Mouse (Mus musculus): ENCODE data around the gene Znrd1as.
A peak's percentile ranks its signal among the peaks of the same experiment; 100 is the strongest.

The Znrd1as gene

DNA sequence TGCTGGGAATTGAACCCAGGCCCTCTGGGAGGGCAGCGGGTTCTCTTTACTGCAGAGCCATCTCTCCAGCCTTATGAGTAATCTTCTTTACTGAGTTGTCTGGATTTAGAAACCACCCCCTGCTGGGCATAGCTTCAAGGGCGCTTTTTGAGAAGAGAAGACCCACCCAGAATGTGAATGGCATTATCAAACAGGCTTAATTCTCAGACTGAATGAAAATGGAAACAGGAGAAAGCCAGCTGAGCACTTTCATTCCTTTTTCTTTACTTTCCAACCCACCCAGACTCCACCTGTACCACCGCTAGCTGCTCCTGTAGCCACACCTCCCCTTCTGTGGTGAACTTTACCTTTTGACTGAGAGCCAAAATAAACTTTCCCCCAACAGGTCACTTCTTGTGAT is 37.1 kb downstream of the Znrd1as start:
- no peak for DNase-seq (ENCODE audit: low read depth, low spot score)

DNA sequence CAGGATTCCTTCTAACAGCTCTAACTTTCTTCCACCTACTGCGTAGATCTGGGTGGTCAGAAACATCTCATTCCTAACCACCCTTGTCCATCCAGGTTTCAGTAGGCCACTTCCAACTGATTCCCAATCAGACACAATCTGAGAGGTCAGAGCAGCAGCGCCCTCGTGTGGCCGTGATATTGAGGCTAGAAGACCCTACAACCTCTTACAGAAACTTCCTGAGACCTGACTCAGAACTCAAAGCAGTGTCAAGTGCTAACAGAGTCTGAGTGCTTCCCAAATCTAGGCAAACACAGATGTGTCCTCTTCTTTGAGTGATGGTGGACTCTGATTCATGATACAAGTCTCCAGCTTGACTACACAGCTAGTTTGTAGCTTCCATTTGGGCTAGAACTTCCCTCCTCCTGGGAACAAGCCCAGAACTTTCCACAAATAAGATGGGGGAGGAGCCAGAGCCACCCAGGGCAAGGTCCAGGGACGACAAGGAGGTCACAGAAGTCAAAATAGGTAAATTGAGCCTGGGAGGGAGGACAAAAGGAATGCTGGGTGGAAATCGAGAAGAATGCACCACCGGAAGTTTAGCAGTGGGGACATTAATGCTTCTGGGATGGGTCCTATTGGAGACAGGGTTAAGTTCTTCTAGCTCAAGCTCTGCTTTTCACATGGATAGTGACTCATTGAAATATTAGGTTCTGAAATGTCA is 38.8 kb downstream of the Znrd1as start:
- DNase-seq (ENCODE audit: low read depth, low spot score) = peak; percentile 78

DNA sequence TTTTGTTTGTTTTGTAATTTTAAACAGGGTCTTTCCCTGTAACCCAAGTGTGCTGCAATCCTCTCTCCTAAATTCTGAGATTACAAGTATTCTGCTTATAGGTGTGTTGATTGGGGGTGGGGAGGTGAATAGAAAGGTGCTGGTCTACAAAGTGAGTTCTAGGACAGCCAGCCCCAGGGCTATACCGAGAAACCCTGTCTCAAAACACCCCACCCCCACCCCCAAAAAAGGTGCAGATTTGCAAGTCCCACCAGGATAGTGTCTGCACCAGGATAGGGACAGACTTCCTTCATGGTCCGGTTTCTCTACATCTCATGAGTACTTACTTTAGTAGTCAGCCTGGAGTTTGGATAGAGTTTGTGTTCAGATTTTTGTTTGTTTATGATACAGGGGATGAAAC is 40.1 kb downstream of the Znrd1as start:
- DNase-seq (ENCODE audit: low read depth, low spot score) = no peak

DNA sequence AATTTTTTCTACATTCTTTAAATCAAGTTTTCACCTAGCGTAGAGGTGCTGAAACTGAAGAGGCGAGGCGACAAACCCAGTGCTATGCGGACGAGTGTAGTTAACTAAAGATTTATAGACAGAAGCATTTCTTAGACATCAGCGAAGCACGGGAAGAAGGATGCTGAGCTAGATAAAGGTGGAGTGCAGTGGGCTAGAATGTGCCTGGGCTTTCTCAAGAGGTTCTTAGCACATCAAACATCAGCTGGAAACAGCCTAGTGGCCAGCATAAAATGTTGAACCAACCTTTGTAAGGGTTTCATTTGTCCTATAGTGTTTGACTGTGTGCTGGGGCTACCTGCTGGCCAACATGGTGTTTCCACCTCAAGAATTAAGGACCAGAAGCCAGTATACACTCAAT is 42.5 kb downstream of the Znrd1as start, which contains the start of gene Zfp57:
Gene Zfp57 (plus strand): TSS at position 301 of the 400 bp plus-strand sequence.
- no peak for DNase-seq (ENCODE audit: low read depth, low spot score)

DNA sequence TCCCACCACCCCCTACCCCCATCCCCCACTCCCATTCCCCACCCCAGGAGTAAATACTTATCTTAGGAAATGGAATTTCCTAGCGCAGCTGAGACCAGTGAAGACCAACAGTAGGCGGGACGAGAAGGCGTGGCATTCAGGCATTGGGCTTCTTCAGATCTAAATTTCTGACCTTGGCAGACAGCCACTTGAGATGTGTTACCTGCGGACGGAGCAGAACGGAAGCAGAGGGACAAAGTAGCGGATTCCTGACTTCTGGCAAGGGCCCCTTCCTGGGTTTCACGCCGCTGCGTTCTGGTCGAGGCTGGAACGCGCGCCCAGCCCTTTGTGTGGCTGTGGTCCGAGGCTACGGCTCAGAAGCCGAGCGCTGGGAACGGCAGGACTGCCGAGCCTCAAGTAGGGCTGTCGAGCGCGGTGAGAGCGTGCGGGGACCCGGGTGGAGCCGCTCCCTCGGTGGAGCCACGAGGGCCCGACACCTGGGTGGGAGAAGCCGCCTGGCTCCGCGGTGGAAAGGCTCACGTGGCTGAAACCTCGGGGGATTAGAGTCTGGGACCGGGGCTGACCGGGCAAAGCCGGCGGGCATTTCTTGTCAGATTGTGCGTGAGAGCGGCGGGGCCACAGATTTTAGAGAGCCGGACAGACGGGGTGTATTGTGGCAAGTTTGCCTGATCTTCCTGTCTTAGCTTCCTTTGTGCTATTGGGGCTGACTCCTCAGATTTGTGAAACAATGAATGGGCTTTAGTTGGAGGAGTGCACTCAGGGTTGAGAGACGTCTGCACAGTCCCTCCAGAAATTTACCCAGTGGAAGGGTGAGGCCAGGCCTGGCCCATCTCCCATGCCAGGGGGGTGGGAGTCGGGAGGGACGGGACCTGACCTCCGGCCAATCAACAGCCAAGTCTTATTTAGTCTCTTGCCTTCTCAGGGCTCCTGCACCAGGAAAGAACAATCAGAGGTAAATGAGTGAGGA is 44.3 kb downstream of the Znrd1as start:
- peak; percentile 84 for DNase-seq (ENCODE audit: low read depth, low spot score)

DNA sequence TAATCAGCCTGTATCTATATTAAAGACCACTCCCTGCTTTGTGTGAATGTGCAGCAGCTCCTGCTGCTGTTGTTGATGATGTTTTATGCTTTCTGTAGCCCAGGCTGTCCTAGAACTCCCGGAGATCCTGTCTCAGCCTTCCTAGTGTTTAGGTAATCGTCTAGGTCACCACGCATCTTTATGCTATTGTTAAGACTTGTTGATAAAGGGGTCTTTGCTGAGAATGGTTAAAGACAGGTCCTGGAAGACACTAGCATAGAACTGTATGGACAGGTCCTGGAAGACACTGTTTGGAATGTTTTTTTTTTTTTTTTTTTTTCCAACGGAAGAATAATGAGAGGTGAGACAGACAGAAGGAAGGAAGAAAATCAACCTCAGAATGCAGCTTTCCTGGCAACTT is 45.0 kb downstream of the Znrd1as start:
- no peak for DNase-seq (ENCODE audit: low read depth, low spot score)

DNA sequence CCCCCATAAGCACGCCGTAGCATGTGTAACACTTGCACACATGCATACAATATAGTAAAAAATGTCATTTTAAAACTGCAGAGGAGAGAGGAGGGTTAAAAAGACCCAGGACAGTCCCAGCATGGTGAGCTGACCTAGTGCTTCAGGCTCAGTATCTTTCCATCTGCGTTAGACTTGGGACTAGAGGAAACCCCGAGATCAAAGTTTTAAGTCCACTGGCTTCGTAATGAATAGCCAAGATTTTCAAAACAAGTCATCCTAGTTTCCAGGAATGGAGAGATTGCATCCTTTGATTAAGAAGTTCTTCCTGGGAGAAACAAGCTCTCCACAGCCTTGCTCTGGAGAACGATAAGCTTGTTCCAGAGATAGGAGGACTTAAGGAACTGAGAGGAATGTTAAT is 49.8 kb downstream of the Znrd1as start:
- DNase-seq (ENCODE audit: low read depth, low spot score) = no peak

DNA sequence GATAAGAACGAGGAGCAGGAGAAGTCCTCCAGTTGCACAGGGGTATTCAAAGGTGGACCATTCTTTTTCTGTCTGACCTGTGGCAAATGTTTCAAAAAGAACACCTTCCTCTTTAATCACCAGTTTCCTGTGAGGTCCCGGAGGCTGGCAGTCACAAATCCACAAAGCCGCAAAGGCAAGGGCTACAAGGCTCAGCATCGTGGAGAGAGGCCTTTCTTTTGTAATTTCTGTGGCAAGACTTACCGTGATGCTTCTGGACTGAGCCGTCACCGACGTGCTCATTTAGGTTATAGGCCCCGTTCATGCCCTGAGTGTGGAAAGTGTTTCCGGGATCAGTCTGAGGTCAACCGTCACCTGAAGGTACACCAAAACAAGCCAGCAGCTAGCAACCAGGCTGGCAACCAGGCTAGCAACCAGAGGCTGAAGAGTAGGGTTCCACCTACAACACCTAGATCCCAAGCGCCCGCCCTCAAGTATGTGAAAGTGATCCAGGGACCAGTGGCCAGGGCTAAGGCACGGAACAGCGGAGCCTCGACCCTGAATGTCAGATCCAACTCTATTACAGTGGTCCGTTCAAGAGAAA is 51.2 kb downstream of the Znrd1as start:
- DNase-seq (ENCODE audit: low read depth, low spot score) = no peak

DNA sequence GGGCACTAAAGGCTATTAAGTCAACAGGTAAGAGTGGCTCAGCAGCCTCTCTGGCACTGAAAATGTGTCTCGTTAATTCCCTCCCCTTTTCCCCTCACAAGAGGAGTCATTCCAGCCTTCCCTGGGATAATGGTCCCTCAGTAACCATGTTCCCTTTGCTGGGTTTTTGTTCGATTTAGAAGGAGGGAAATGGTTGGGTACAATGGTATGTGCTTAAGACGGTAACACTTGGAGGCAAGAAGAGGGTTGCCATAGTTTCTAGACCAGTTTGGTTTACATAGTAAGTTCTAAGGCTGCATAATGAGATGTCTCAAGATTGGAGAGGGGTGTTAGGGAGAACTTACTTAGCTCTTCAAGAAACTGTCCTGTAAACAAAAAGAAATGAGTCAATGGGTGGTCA is 53.3 kb downstream of the Znrd1as start:
- DNase-seq (ENCODE audit: low read depth, low spot score) = no peak

DNA sequence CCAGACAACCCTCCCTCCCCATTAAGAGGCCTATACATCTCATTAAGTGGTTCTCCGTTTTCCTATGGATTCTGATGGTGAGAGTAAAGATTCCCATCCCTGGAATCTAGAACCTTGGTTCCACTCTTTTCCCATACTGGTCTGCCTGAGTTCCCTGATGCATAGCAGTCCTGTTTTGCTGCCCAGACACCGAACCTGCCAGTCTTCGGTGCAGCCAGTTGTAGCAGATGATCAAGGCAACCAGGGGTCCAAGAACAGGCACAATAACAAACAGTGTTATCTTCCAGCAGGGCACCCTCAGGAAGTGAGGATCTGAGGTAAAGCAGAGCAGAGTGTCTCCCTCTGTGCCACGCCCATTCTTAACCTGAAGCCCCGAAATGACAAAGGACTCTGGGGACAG is 53.7 kb downstream of the Znrd1as start:
- DNase-seq (ENCODE audit: low read depth, low spot score) = no peak
